Mouse (Mus musculus) neutrophil, adult 5-6 weeks (primary cell): Measurements from ENCODE around the gene Iqsec1. TPM values are rescaled to one million over a fixed set of nuclear protein-coding genes. Genes with fewer than 3 reads are reported as not detected.
A peak's percentile ranks its signal among the peaks of the same experiment; 100 is the strongest.
"Not testable (repeated sequence)": the region's sequence is repeated elsewhere in the genome, so short reads cannot be mapped to it uniquely, and the experiment has no call there.

Experiments used
- ATAC-seq: fragments of 151-379, 151-347 bp; 2 replicates; pipeline ENCODE4 v1.8.0; 2017; ENCODE audit warnings: mild to moderate bottlenecking, moderate TSS enrichment; ENCODE audit not compliant: insufficient number of reproducible peaks, poor library complexity, low FRiP score, severe bottlenecking; ENCODE audit errors: extremely low read depth
- total RNA-seq: library from RNA; stranded (forward); fragments of 200-1000 nt; gene quantifications from 2 replicates; pipeline ENCODE4 v1.2.3, GENCODE M21; 2017

The Iqsec1 gene
- total RNA-seq, 1 experiment from 2014 or later = 167 TPM

DNA sequence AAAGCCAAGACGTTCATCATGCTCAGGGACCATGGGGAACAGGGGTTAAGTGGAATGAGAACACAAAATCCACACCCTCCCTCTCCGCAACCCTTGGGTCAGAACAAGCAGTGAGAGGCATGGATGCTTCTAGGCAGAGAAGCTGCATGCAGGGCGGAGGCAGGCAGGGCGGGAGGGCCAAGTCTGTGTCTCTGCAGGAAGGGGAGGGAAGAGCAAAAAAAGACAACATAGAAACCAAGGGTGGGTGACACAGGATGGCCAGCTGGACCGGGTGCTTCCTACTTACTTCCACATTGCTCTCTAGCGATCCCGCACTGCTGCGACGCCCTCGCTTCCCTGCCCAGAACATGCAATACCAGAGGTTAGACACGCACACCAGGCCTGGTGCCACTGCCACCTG is 324.7 kb downstream of the Iqsec1 start:
- ATAC-seq = no peak

DNA sequence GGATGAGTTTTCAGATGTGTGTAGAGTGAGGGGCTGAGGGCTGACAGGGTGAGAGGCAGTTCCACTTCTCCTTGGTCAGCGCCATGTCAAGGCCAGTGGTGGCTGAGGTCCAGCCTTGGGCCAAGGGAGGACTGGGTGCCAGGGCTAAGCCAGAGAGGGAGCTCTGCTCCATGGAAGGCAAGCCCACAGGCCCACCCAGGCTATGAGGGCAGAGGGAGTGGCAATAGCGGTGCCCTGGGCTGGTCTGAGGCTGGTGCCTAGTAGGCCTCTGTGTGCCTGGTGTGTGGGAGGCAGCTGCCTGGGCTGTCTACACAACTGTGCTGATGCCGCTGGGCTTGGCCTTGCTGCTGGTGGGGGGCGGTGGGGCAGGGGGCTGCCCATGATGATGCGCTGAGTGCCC is 326.3 kb downstream of the Iqsec1 start:
- no peak for ATAC-seq

DNA sequence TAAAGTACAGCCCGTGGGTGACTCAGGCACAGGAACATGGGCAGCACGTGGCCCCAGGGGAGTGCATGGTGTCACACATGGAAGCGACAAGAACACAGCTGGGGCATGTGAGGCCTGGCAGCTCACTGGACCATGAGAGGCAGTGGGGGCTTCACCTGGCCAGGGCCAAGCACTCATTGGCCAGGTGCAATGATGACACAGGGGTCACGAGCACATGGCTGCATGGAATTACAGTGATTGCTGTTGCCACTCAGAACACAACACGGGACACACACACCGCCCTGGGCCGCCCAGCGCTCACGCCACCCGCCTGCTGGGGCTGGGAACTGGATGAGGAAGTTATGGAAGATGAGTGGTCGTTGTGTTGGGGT is 327.5 kb downstream of the Iqsec1 start:
- peak; percentile 17 for ATAC-seq

DNA sequence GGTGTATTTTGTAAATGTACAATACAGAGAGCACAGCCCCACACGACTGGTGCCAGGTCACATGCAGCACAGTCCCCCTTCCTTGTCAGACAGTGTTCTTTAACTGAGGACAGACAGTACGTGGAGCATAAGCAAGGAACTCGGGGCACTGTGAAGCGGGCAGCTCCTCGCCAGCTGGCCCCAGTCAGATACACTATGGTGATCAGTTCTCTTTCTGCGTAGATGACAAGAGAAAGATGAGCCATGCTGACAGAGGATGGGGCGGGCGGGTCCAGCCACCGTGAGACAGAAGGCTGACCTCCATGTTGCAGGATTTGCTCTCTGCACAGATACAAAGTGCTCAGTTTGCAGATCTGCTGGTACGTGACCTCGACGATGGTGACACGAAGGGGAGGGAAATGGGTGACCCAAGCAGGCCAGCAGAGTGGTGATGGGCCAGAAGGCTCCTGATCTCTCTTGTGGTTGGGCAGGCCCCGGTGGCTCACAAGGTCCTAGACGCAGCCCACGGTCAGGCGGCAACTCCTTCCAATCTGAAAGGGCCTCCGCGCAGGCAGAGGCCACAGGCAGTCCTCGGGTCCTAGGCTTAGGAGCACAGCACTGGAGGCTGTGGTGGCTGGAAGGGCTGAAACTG is 328.0 kb downstream of the Iqsec1 start:
- no peak for ATAC-seq

DNA sequence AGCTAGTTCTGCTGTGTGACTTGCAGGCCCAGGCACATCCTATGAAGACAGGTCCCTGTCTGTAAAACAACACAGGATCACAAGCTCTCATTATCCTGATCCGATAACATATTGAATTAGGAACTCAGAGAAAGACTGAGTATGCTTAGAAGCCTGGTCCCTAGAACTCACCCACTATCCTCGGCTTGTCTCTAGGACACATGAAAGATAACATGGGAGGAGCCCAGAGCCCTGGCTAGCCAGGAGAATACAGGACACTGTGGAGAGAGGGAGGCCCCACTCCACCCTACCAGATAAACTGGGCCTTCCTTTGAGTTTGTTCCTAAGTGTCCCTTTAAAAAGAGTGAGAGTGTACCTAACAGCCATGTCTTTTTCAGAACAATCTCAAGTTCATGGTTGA is 328.6 kb downstream of the Iqsec1 start:
- ATAC-seq = no peak

DNA sequence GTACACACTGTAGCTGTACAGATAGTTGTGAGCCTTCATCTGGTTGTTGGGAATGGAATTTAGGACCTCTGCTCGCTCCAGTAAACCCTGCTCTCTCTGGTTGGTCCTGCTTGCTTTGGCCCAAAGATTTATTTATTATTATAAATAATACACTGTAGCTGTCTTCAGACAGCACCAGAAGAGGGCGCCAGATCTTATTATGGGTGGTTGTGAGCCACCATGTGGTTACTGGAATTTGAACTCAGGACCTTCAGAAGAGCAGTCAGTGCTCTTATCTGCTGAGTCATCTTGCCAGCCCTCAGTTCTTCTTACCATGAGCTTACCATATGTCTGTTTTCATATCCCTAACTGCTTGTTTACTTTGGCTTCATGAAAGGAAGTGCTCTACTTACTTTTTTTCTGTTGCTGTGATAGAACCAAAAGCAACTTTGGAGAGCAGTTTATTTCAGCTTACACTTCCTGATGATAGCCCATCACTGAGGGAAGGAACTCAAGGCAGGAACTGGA is 332.1 kb downstream of the Iqsec1 start:
- not testable (repeated sequence) for ATAC-seq

DNA sequence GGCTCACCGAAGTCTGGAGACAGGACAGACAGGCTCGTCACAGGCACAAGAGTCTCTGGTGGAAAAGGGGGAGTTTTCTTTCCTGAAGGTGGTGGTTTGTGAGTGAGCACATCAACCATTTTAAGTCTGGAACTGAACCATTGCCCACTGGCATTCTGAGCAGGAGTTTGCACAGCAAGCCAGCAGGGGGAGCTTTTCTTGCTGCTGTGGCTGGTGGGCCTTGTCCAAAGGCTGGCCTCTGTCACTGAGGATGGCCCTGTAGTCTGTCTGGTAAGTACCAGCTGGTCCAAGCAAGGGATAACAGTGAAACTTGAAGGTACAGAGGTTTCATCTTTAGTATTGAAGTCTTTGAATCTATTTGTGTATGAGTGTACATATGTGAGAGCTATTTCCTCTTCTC is 334.7 kb downstream of the Iqsec1 start:
- ATAC-seq = no peak

DNA sequence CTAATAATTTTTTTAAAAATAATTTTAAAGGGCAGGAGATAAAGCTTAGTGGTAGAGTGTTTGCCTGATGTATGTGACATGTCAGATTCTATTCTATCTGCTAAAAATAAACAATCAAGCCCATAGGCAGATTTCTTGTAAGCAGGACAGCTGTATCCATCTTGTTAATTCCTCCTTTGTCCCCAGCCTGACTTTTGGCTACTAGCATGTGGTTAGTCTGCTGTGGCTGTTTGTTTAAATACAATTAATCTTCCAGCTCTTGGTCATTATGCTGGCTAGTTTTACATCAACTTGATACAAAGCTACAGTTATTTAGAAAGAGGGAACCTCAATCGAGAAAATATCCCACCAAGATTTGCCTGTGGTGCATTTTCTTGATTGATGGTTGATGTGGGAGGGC is 337.9 kb downstream of the Iqsec1 start:
- no peak for ATAC-seq

DNA sequence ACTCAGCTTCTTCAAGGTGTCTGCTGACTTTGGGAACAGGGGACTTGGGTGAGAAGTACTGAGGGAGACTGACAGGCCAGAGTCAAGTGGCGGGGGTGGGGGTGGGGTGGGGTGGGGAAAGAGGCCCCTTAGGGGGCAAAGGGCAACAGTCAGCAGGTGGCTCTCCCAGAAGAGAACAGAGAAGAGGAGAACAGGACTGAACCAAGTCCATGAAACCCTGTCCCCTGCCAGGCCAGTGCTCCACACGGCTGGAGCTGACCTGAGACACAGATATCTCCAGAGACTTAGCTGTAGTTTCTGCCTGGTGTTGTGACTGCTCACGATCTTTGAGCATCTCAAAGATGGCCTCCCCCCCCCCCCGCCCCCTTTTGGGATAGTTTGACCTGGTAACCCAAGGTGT is 339.2 kb downstream of the Iqsec1 start:
- no peak for ATAC-seq

DNA sequence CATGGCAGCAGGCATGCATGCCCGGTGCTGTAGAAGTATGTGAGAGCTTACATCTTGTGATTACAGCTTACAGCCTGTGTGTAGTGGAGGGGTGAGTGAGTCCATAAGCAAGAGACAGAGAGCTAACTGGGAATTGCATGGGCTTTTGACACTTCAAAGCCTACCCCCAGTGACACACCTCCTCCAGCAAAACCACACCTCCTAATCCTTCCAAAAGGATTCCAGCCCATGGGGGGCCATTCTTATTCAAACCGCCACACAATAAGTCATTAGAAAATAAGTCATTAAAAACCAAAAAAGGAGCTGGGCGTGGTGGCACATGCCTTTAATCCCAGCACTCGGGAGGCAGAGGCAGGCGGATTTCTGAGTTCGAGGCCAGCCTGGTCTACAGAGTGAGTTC is 340.1 kb downstream of the Iqsec1 start:
- no peak for ATAC-seq

DNA sequence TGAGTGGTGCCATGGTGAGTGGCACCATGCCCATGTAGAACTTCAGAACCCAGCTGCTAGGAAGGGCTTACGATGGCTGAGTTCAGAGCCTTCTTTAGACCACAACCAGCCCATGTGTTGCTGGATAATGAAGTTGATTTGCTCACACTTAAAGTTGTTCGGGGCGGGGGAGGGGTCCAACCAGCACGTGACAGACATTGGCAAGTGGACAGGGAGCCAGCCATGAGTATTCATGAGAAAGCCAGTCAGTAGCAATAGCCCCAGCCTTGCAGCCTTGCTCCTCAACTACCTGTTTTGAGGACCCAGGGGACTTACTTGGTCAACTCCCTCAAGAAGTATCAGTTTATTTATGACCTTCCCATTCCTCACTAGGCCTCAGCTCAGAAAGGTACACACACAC is 343.5 kb downstream of the Iqsec1 start:
- no peak for ATAC-seq

DNA sequence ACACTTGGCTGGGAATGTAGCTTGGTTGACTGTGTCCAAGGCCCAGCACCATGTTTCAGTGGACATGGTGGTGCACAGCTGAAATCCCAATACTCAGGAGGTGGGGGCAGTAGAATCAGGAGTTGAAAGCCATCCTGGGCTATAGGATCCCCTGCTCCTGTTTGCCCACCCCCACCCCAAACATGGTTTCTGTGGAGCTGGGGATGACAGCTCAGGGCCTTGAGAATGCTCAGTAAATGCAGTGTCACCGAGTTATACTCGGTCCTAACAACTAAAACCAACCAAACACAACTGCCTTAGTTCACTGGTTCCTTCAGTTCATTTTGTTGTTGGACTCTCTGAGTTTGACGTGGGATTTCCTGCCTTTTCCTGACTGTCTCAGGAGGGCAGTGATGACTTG is 345.4 kb downstream of the Iqsec1 start:
- no peak for ATAC-seq

DNA sequence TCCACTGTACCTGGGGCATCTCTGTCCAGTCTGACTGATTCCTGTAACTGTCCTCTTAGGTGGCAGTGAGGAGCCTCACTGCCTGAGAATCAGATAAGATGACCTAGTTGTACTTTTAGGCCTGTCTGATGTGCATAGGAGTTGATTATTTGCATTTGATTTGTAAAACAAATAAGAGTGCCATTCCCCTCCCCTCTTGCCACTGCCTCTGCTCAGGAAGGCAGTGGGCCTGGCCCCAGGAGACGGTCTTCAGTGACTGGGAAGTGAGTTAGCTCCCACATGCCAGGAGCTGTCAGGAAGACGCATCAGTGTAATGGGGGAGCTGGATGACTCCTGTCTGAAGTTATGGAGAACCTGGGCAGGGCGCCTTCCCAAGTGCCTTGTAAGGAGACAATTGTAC is 352.9 kb downstream of the Iqsec1 start:
- ATAC-seq = no peak

DNA sequence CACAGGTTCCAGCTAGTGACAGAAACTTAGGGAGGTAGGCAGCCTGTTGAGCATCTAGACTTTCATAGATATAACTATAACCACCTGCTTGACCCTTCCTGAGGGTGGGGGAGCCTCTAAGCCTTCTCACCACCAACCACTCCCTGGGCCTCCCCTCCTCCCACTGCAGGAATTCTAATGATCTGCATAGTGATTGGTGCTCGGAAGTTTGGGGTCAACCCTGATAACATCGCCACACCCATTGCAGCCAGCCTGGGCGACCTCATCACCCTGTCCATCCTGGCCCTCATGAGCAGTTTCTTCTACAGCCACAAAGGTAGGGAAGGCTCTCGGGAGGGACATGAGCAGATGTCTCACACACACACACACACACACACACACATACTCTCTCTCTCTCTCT is 353.4 kb downstream of the Iqsec1 start:
- no peak for ATAC-seq

DNA sequence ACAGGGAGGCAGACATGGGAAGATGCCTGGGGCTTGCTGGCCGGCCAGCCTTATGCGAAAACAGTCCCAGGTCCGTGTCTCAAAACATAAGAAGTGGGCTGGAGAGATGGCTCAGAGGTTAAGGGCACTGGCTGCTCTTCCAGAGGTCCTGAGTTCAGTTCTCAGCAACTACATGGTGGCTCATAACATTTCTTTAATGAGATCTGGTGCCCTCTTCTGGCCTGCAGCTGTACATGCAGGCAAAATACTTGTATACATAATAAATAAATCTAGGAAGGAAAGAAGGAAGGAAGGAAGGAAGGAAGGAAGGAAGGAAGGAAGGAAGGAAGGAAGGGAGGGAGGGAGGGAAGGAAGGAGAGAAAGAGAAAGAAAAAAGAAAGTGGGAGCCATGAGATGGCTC is 356.0 kb downstream of the Iqsec1 start:
- ATAC-seq = not testable (repeated sequence)

DNA sequence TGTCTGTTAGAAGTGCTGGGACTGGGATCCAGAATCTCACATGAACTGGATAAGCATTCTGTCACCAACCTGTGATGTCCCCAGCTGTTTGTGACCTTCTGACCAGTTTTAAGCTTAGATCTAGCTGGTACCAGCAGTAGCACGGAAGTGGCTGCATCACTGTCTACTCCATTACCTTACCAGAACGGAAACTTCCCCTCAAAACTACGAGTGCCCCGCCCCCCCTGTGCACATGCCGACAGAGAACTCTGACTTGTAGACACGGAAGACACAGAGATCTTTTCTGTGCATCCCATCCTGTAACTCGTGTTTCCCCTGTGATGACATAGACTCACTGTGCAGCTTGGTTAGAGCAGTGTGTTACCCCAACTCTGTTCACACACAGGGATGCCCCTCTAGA is 358.1 kb downstream of the Iqsec1 start:
- ATAC-seq = no peak; the same call in 1 of the 2 replicates

DNA sequence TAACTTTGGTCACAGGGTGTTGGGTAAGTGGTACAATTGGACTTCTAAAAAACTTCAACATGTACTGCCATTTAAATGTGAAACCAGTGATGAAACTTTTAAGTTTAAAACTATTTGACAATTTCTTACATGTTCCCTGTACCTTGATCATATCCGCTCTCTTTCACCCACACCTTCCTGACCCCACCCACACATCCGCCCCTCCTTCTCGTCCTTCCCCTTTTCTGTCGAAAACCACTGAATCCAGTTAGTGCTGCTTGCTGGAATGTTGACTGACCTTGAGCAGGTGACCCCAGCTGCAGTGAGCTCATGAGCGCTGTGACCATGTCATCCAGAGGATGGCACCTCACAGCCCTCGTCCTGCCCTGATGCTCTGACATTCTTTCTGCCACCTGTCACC is 359.0 kb downstream of the Iqsec1 start:
- ATAC-seq = peak; percentile 40; the same call in 1 of the 2 replicates

DNA sequence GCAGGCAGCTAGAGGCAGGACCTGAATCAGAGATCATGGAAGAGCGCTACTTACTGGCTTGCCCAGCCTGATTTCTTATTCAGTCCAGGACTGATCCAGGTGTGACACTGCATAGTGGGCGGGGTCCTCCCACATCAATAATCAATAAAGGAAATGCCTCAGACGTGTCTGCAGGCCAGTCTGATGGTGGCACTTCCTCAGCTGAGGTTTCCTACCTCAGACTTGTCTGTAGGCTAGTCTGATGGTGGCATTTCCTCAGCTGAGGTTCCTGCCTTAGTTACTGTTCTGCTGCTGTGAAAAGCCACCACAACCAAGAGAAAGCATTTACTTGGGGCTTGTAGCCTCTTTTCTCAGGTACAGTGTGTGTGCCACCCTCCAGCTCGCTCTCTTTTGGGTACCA is 360.9 kb downstream of the Iqsec1 start:
- no peak for ATAC-seq

DNA sequence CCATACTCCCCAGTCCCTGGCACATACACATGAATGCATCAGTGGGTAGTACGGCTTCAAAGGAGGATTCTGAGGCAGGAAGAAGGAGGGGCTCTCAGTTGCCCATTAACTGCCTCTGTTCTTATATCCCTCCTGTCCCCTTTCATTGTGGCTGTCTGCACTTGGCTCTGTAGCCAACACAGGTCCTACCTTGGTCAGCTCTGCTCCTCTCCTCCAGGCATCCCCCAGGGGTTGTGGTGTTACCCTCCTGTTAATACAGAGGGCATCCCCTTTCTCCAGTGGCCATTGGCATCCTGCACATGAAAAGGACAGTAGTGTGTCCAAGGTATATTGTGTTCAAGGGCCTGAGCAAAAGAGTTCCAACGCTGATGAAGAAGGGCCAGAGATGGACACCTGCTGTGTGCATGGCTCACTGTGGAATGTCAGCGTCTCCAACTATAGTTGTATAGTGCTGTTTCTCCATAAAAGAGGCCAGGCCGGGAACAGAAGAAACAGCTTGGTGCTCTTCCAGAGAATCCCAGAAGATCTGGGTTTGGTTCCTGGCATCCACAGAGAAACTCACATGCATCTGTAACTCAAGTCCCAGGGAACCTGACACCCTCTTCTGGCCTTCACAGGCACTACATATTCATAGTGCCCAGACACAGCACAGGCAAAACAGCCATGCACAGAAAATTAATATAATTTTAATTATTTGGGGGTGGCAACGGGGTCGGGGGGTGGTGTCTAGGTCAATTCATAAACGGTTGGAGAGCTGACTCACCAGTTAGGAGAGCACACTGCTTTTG is 363.1 kb downstream of the Iqsec1 start:
- ATAC-seq = no peak

DNA sequence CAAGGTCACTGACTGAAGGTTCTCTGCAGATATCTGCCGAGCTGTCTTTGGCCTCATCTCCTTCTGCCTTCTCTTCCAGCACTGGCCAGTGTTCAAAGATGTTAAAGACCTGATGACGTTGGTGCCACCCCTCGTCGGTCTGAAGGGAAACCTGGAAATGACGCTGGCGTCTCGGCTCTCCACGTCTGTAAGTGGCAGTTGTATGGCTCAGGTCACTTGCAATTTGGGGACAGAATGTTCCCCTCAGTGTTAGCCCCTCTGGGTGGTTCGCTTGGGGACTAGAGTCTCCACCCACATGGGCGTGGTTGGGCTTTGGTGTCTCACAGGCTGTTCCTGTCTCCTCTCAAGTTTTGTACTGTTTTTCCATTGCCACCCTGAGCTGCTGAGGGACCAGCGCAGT is 363.8 kb downstream of the Iqsec1 start:
- no peak for ATAC-seq

DNA sequence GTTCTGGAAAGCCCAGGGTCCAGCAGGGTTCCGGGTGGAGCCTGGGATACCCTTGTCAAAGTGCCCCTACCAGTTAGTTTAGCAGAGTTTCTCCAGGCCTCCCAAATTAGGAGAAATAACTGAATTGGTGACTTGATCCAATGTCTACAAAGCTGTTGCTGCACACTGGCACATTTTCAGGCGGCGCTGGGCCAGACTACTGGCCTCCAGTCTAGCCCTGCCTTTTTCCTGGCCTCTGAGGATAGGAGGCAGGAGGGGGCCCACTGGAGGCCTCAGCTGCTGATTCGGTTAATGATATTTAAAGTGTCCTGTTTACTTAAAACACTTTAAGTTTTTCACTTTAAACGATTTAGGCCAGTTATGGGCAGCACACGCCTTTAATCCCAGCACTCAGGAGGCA is 364.3 kb downstream of the Iqsec1 start:
- ATAC-seq = no peak
